Mouse (Mus musculus) liver, embryonic 11.5 days (tissue): ENCODE measurements at regions not wholly inside any gene's neighbourhood (a gene's known extent, or its start where the extent isn't known, plus 50 kb on each side); places are given as distances from the start of the nearest gene placed in this dataset.

Source experiments
- ATAC-seq: fragments of 200-750 bp; cut with Nextera tagmentation; replicated peaks from 2 replicates; pipeline ENCODE4 v1.8.0; 2017; ENCODE audit warnings: moderate number of reproducible peaks, mild to moderate bottlenecking, moderate TSS enrichment, moderate library complexity; ENCODE audit not compliant: low FRiP score
- DNase-seq: peaks from one replicate; pipeline ENCODE4 v3.0.0-alpha.2; 2017; ENCODE audit warnings: low spot score
- H3K27ac ChIP-seq: fragments of 300-500 bp; sonication (generic); 2 replicates; pipeline ENCODE4 v1.5.1; 2014; ENCODE audit warnings: mild to moderate bottlenecking, low read depth, low read length, control low read depth
- H3K27me3 ChIP-seq: fragments of 300-500 bp; sonication (generic); replicated peaks from 2 replicates; pipeline ENCODE4 v1.6.1; 2014; ENCODE audit warnings: low read length, mixed read lengths; ENCODE audit not compliant: control insufficient read depth, insufficient read depth
- H3K36me3 ChIP-seq: fragments of 300-500 bp; sonication (generic); 2 replicates; pipeline ENCODE4 v1.6.1; 2014; ENCODE audit warnings: mild to moderate bottlenecking, low read length, moderate library complexity, mixed read lengths; ENCODE audit not compliant: control insufficient read depth, insufficient read depth
- H3K4me1 ChIP-seq: fragments of 300-500 bp; sonication (generic); replicated peaks from 2 replicates; pipeline ENCODE4 v1.6.1; 2014; ENCODE audit warnings: low read length, mixed read lengths; ENCODE audit not compliant: control insufficient read depth, insufficient read depth
- H3K4me2 ChIP-seq: fragments of 300-500 bp; sonication (generic); 2 replicates; pipeline ENCODE4 v1.6.1; 2014; ENCODE audit warnings: mild to moderate bottlenecking, control low read depth, moderate library complexity
- H3K4me3 ChIP-seq: fragments of 300-500 bp; sonication (generic); 2 replicates; pipeline ENCODE4 v1.5.1; 2014; ENCODE audit warnings: low read depth, low read length, control low read depth
- H3K9ac ChIP-seq: fragments of 300-500 bp; sonication (generic); 2 replicates; pipeline ENCODE4 v1.6.1; 2014; ENCODE audit warnings: low read depth, low read length, control low read depth
- H3K9me3 ChIP-seq: fragments of 300-500 bp; sonication (generic); 2 replicates; pipeline ENCODE4 v1.6.1; 2016; ENCODE audit warnings: low read length, inconsistent platforms, mixed read lengths; ENCODE audit not compliant: control insufficient read depth
- WGBS: fragments of 180-500 bp; shearing (Covaris S2); extraction: QIAGEN DNeasy Blood & Tissue Kit; methylation state at CpG from one replicate; pipeline ENCODE4 v1.1.7; 2014; 5-methylcytosine and 5-hydroxymethylcytosine counted together

GRCm38 (mm10) chr1:144337572-144337971 is 88.5 kb upstream of the Rgs1 start:
- no peak for DNase-seq
- WGBS = 75% methylated on average over 2 of the region's 2 CpGs
- H3K9ac ChIP-seq = no peak overlapping the region
- no peaks in the 10 kb centered on the region for H3K9me3 ChIP-seq
- no peaks in the 10 kb centered on the region for H3K36me3 ChIP-seq
- H3K4me2 ChIP-seq = no peak overlapping the region
- no peak overlapping the region for H3K27ac ChIP-seq
- no peak for ATAC-seq
- H3K4me1 ChIP-seq = no peaks in the 10 kb centered on the region
- no peak overlapping the region for H3K4me3 ChIP-seq
- H3K27me3 ChIP-seq = no peaks in the 10 kb centered on the region

DNA sequence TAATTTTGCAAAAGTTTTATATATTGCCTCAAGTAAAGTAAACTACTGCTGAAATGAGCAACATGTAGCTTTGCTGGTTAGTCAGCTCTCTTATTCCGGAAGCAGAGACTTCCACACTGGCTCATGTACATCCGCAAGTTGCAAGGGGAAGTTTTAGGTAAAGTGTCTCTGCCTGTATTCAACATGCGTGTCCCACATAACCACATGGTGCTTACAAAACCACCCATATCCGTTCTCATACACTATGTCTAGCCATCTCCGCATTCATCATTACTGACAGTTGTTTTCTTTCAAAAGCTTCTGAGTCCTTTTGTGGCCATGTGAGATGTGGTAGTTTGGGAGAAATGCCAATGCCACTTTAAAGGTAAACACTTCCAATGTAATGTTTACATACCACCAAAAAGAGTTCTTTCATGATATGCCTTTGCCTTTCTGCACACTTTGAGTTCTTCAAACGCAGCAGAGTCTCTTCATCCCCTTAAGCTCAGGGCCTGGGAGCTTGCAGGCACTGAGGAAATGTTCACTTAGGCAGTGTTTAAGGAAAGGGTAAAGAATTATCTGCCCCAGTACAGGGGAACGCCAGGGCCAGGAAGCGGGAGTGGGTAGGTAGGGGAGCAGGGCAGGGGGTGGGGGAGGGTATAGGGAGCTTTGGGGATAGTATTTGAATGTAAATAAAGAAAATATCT is 81.5 kb upstream of the Rgs1 start:
- no peak for DNase-seq
- no peak for ATAC-seq

GRCm38 (mm10) chr1:144319406-144319805 is 70.4 kb upstream of the Rgs1 start:
- Histone ChIP-seq H3K27me3 (no peaks in the 10 kb centered on the region), H3K36me3 (no peaks in the 10 kb centered on the region), H3K27ac (no peak overlapping the region), H3K9ac (no peak overlapping the region), H3K4me1 (peaks cover 2% of the 10 kb centered on the region; the same call in 1 of the 2 replicates), H3K4me2 (no peak overlapping the region), H3K9me3 (no peaks in the 10 kb centered on the region), H3K4me3 (no peak overlapping the region)
- DNase-seq (no peak), ATAC-seq (no peak)
- WGBS = 73% methylated on average over 6 of the region's 6 CpGs

More for the DNA sequence above, 81.5 kb upstream of the Rgs1 start:
- Histone ChIP-seq H3K4me1 (no peaks in the 10 kb centered on the region), H3K4me2 (no peak overlapping the region), H3K27me3 (no peaks in the 10 kb centered on the region), H3K27ac (no peak overlapping the region), H3K36me3 (no peaks in the 10 kb centered on the region), H3K9ac (no peak overlapping the region), H3K9me3 (no peaks in the 10 kb centered on the region), H3K4me3 (no peak overlapping the region)
- WGBS = 62% methylated on average over 8 of the region's 8 CpGs

DNA sequence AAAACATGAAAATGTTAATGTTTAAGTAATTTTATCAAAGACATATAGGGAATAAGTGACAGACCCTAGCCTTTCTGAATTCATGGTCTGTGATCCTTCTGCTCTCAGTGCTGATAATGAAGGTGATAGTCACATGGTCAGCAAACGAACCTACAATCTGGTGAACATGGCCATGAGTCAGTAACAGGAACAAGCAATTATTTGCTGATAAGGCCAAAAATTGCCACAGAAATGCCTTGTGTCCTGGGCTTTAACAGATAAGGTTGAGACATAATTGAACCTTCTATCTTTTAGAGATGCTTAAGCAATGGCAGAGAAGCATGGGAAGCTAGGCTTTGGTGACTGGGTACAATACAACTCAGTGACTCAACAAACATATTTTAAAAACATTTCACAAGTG is 69.2 kb upstream of the Rgs1 start:
- ATAC-seq = peak; percentile 82
- no peak overlapping the region for H3K4me2 ChIP-seq
- no peaks in the 10 kb centered on the region for H3K27me3 ChIP-seq
- H3K36me3 ChIP-seq = no peaks in the 10 kb centered on the region
- peaks cover 2% of the 10 kb centered on the region; the same call in 1 of the 2 replicates for H3K4me1 ChIP-seq
- no peaks in the 10 kb centered on the region for H3K9me3 ChIP-seq
- WGBS = 33% methylated on average over 1 of the region's 1 CpGs
- no peak overlapping the region for H3K4me3 ChIP-seq
- DNase-seq = no peak
- H3K9ac ChIP-seq = no peak overlapping the region
- no peak overlapping the region for H3K27ac ChIP-seq

GRCm38 (mm10) chr1:144317560-144317959 is 68.5 kb upstream of the Rgs1 start:
- H3K4me1 ChIP-seq = peaks cover 2% of the 10 kb centered on the region; the same call in 1 of the 2 replicates
- H3K9ac ChIP-seq = no peak overlapping the region
- 77% methylated on average over 3 of the region's 3 CpGs for WGBS
- no peaks in the 10 kb centered on the region for H3K36me3 ChIP-seq
- no peaks in the 10 kb centered on the region for H3K9me3 ChIP-seq
- DNase-seq = no peak
- no peaks in the 10 kb centered on the region for H3K27me3 ChIP-seq
- H3K4me2 ChIP-seq = no peak overlapping the region
- no peak for ATAC-seq
- no peak overlapping the region for H3K27ac ChIP-seq
- H3K4me3 ChIP-seq = no peak overlapping the region

GRCm38 (mm10) chr1:144316251-144316650 is 67.2 kb upstream of the Rgs1 start:
- ATAC-seq = no peak

GRCm38 (mm10) chr1:144314382-144314781 is 65.3 kb upstream of the Rgs1 start:
- Histone ChIP-seq H3K4me2 (no peak overlapping the region), H3K4me1 (peaks cover 2% of the 10 kb centered on the region; the same call in 1 of the 2 replicates), H3K27ac (no peak overlapping the region), H3K4me3 (no peak overlapping the region), H3K9me3 (no peaks in the 10 kb centered on the region), H3K27me3 (no peaks in the 10 kb centered on the region), H3K9ac (no peak overlapping the region), H3K36me3 (no peaks in the 10 kb centered on the region)
- DNase-seq = no peak
- ATAC-seq = no peak
- 72% methylated on average over 2 of the region's 2 CpGs for whole genome bisulfite sequencing

More at GRCm38 (mm10) chr1:144316251-144316650, 67.2 kb upstream of the Rgs1 start:
- Histone ChIP-seq H3K4me2 (no peak overlapping the region), H3K9me3 (no peaks in the 10 kb centered on the region), H3K9ac (no peak overlapping the region), H3K36me3 (no peaks in the 10 kb centered on the region), H3K4me3 (no peak overlapping the region), H3K27ac (no peak overlapping the region), H3K27me3 (no peaks in the 10 kb centered on the region), H3K4me1 (peaks cover 2% of the 10 kb centered on the region; the same call in 1 of the 2 replicates)
- no peak for DNase-seq
- WGBS = 75% methylated on average over 2 of the region's 2 CpGs

DNA sequence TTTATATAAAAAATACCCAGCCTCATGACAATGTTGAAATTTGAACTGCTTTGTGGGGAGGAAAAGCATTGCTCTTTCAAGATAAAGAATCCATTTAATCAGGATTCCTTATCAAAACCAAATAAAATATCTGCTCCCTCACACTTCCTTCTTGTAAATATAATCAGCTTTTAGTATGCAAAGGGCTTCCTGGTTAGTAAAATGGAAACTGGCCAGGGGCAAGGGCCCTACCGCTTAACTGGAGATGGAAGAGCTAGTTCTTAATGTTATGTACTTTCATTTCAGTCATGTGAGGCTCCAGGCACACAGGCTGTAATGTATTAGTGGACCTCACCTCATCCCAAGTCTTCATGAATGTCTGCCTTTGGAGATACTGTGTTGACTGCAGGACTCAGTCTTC is 64.3 kb upstream of the Rgs1 start:
- Histone ChIP-seq H3K4me2 (no peak overlapping the region), H3K4me3 (no peak overlapping the region), H3K27me3 (no peaks in the 10 kb centered on the region), H3K9ac (no peak overlapping the region), H3K36me3 (no peaks in the 10 kb centered on the region), H3K27ac (no peak overlapping the region), H3K4me1 (0 out of 2 replicates have a peak, but pooled peaks cover 2% of the 10 kb centered on the region), H3K9me3 (no peaks in the 10 kb centered on the region)
- no peak for DNase-seq
- WGBS = 74% methylated on average over 1 of the region's 1 CpGs
- no peak for ATAC-seq

DNA sequence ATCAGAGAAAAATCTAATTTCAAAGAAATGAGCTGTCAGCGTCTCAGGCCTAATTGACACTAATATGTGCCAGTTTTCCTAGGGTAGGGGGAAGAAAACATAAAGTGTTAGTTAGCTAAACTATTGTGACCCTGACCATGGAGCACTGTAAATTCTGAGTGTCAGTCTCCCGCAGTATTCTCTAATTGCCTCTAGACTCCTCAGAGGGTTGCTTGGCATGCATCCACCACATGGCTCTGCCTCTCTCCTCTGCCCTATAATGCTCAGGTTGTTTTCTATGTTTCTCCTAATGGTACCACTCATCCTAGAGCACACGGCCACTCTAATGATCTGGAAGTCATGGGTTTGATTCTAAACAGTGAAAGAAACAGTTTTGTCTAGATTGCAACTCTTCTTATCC is 60.9 kb upstream of the Rgs1 start:
- H3K36me3 ChIP-seq = no peaks in the 10 kb centered on the region
- H3K9ac ChIP-seq = no peak overlapping the region
- ATAC-seq (no peak), DNase-seq (no peak)
- WGBS = 80% methylated on average over 3 of the region's 3 CpGs
- no peak overlapping the region for H3K4me2 ChIP-seq
- H3K4me1 ChIP-seq = no peaks in the 10 kb centered on the region
- H3K27ac ChIP-seq = no peak overlapping the region
- H3K9me3 ChIP-seq = no peaks in the 10 kb centered on the region
- no peaks in the 10 kb centered on the region for H3K27me3 ChIP-seq
- no peak overlapping the region for H3K4me3 ChIP-seq
